Mouse (Mus musculus): ENCODE results near the gene Dnah1.

DNA sequence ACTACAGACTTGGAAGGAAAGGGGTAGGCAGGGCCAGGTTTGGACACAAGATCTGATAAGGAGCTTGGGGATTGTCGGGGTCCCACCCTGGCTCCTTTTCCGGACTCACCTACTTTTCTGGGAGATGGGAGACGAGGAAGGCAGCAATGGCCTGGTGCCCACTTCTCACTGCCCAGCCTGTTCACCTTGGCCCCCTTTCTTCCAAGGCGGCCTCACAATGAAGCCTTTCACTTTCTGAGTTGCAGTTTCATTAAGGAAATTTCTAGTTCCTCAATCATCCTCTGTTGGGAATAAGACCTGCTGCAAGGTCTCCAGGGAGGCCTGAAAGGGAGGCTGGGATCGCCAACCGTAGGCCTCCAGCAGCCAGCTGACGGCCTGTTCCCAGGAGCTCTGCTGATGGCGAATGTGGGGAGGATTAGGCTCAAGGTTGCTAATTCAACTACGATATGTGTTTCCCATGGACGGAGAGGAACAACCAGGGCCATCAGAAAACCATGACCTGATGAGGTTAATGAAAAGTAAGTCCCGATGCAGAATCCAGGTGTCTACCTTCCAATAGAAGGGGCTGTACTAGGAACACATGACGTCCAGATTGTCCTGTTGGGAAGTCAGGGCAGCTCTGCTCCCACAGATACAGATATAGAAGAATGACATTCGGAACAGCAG is 91.2 kb downstream of the Dnah1 start:
- TF ChIP-seq POLR2A (IDR thresholded peaks at IDR 0.05; ENCODE audit: insufficient read depth, low read length) (no peak), EP300 (IDR thresholded peaks at IDR 0.05; ENCODE audit: insufficient read depth, low read depth, low read length) (no peak), CTCF (IDR thresholded peaks at IDR 0.05; ENCODE audit: low read depth, low read length) (no peak)
